Mouse (Mus musculus) 3T3-L1 (cell line): ENCODE results near the gene Ssmem1.

ENCODE experiments used
- DNase-seq: peaks from one replicate; pipeline ENCODE4 v3.0.0-alpha.2; 2015; ENCODE audit warnings: low read depth, low spot score

The Ssmem1 gene

GRCm38 (mm10) chr6:30525456-30526332 lies 16.0 kb downstream of the Ssmem1 start:
- no peak for DNase-seq

- no peak for DNase-seq
Measured at GRCm38 (mm10) chr6:30526586-30527515, 17.2 kb downstream of the Ssmem1 start.

- DNase-seq = no peak
Measured at GRCm38 (mm10) chr6:30528800-30529199, 19.2 kb downstream of the Ssmem1 start.

- peak; percentile 67 for DNase-seq
Measured at GRCm38 (mm10) chr6:30535340-30535739, 25.7 kb downstream of the Ssmem1 start.

GRCm38 (mm10) chr6:30538240-30538639 lies 28.6 kb downstream of the Ssmem1 start:
- DNase-seq = no peak

- no peak for DNase-seq
Measured at GRCm38 (mm10) chr6:30538800-30539199, 29.2 kb downstream of the Ssmem1 start.

- no peak for DNase-seq
Measured at GRCm38 (mm10) chr6:30541009-30541799, 31.6 kb downstream of the Ssmem1 start, which contains the start of gene Cpa2. Gene Cpa2 (plus strand): TSS chr6:30541582.

GRCm38 (mm10) chr6:30542277-30542676 lies 32.6 kb downstream of the Ssmem1 start:
- no peak for DNase-seq

GRCm38 (mm10) chr6:30543077-30543476 lies 33.4 kb downstream of the Ssmem1 start:
- DNase-seq = no peak

GRCm38 (mm10) chr6:30543851-30544250 lies 34.2 kb downstream of the Ssmem1 start:
- no peak for DNase-seq

- no peak for DNase-seq
Measured at GRCm38 (mm10) chr6:30545689-30546088, 36.0 kb downstream of the Ssmem1 start.

- no peak for DNase-seq
Measured at GRCm38 (mm10) chr6:30546571-30547273, 37.1 kb downstream of the Ssmem1 start.

- no peak for DNase-seq
Measured at GRCm38 (mm10) chr6:30547274-30547645, 37.6 kb downstream of the Ssmem1 start.

- no peak for DNase-seq
Measured at GRCm38 (mm10) chr6:30547656-30548306, 38.1 kb downstream of the Ssmem1 start.

- DNase-seq = peak; percentile 55
Measured at GRCm38 (mm10) chr6:30549231-30549761, 39.6 kb downstream of the Ssmem1 start.

GRCm38 (mm10) chr6:30550496-30551192 lies 41.0 kb downstream of the Ssmem1 start:
- DNase-seq = peak; percentile 77

- no peak for DNase-seq
Measured at GRCm38 (mm10) chr6:30551193-30551515, 41.5 kb downstream of the Ssmem1 start.

- DNase-seq = no peak
Measured at GRCm38 (mm10) chr6:30551644-30552580, 42.3 kb downstream of the Ssmem1 start.
